Mouse (Mus musculus): ENCODE measurements at regions not wholly inside any gene's neighbourhood (a gene's known extent, or its start where the extent isn't known, plus 50 kb on each side); places are given as distances from the start of the nearest gene placed in this dataset.

GRCm38 (mm10) chr7:82921722-82922121, 54.6 kb downstream of the Mex3b start:
- no peak for DNase-seq (ENCODE audit: low spot score)
- Histone ChIP-seq H3K36me3 (ENCODE audit: control insufficient read depth, insufficient read depth, low read length) (no peaks in the 10 kb centered on the region), H3K9me3 (ENCODE audit: control insufficient read depth, low read length) (no peaks in the 10 kb centered on the region), H3K9ac (ENCODE audit: low read depth, low read length) (no peak overlapping the region), H3K4me2 (replicated peaks; ENCODE audit: low read depth, low read length) (no peak overlapping the region), H3K4me3 (ENCODE audit: low read depth, low read length) (no peak overlapping the region), H3K27ac (ENCODE audit: low read depth, low read length) (no peak overlapping the region), H3K27me3 (ENCODE audit: control insufficient read depth, insufficient read depth, low read length) (no peaks in the 10 kb centered on the region), H3K4me1 (replicated peaks; ENCODE audit: control insufficient read depth, insufficient read depth, low read length) (no peaks in the 10 kb centered on the region)
- no peak for ATAC-seq (ENCODE audit: low FRiP score)
- 72% methylated on average over 5 of the region's 5 CpGs for WGBS

GRCm38 (mm10) chr7:82923220-82924071, 56.3 kb downstream of the Mex3b start:
- WGBS: 70% methylated on average over 11 of the region's 11 CpGs
- Histone ChIP-seq H3K9ac (ENCODE audit: low read depth, low read length) (no peak overlapping the region), H3K27me3 (ENCODE audit: control insufficient read depth, insufficient read depth, low read length) (no peaks in the 10 kb centered on the region), H3K4me2 (replicated peaks; ENCODE audit: low read depth, low read length) (no peak overlapping the region), H3K36me3 (ENCODE audit: control insufficient read depth, insufficient read depth, low read length) (no peaks in the 10 kb centered on the region), H3K27ac (ENCODE audit: low read depth, low read length) (no peak overlapping the region), H3K9me3 (ENCODE audit: control insufficient read depth, low read length) (no peaks in the 10 kb centered on the region), H3K4me1 (replicated peaks; ENCODE audit: control insufficient read depth, insufficient read depth, low read length) (no peaks in the 10 kb centered on the region), H3K4me3 (ENCODE audit: low read depth, low read length) (no peak overlapping the region)
- peak; percentile 49 for DNase-seq (ENCODE audit: low spot score)
- no peak for ATAC-seq (ENCODE audit: low FRiP score)

- ATAC-seq (ENCODE audit: low FRiP score): no peak
- Histone ChIP-seq H3K36me3 (ENCODE audit: control insufficient read depth, insufficient read depth, low read length) (no peaks in the 10 kb centered on the region), H3K27me3 (ENCODE audit: control insufficient read depth, insufficient read depth, low read length) (no peaks in the 10 kb centered on the region), H3K4me2 (replicated peaks; ENCODE audit: low read depth, low read length) (no peak overlapping the region), H3K9me3 (ENCODE audit: control insufficient read depth, low read length) (no peaks in the 10 kb centered on the region), H3K4me1 (replicated peaks; ENCODE audit: control insufficient read depth, insufficient read depth, low read length) (no peaks in the 10 kb centered on the region), H3K4me3 (ENCODE audit: low read depth, low read length) (no peak overlapping the region), H3K27ac (ENCODE audit: low read depth, low read length) (no peak overlapping the region), H3K9ac (ENCODE audit: low read depth, low read length) (no peak overlapping the region)
- DNase-seq (ENCODE audit: low spot score): no peak
- WGBS: 71% methylated on average over 3 of the region's 3 CpGs
Observed at GRCm38 (mm10) chr7:82924092-82924491, 57.0 kb downstream of the Mex3b start.

GRCm38 (mm10) chr7:82938311-82938710, 71.2 kb downstream of the Mex3b start:
- H3K4me1 ChIP-seq (replicated peaks; ENCODE audit: control insufficient read depth, insufficient read depth, low read length): no peaks in the 10 kb centered on the region
- no peaks in the 10 kb centered on the region for H3K27me3 ChIP-seq (ENCODE audit: control insufficient read depth, insufficient read depth, low read length)
- peak; percentile 14 for DNase-seq (ENCODE audit: low spot score)
- H3K4me3 ChIP-seq (ENCODE audit: low read depth, low read length): no peak overlapping the region
- H3K9me3 ChIP-seq (ENCODE audit: control insufficient read depth, low read length): peaks cover 2% of the 10 kb centered on the region; the same call in 1 of the 2 replicates
- no peaks in the 10 kb centered on the region for H3K36me3 ChIP-seq (ENCODE audit: control insufficient read depth, insufficient read depth, low read length)
- H3K4me2 ChIP-seq (replicated peaks; ENCODE audit: low read depth, low read length): no peak overlapping the region
- no peak overlapping the region for H3K9ac ChIP-seq (ENCODE audit: low read depth, low read length)
- no peak overlapping the region for H3K27ac ChIP-seq (ENCODE audit: low read depth, low read length)
- ATAC-seq (ENCODE audit: low FRiP score): no peak
- 21% methylated on average over 3 of the region's 3 CpGs for WGBS

GRCm38 (mm10) chr7:82939536-82939935, 72.4 kb downstream of the Mex3b start:
- Histone ChIP-seq H3K36me3 (ENCODE audit: control insufficient read depth, insufficient read depth, low read length) (no peaks in the 10 kb centered on the region), H3K27ac (ENCODE audit: low read depth, low read length) (no peak overlapping the region), H3K4me3 (ENCODE audit: low read depth, low read length) (no peak overlapping the region), H3K9ac (ENCODE audit: low read depth, low read length) (no peak overlapping the region), H3K4me2 (replicated peaks; ENCODE audit: low read depth, low read length) (no peak overlapping the region), H3K27me3 (ENCODE audit: control insufficient read depth, insufficient read depth, low read length) (no peaks in the 10 kb centered on the region), H3K4me1 (replicated peaks; ENCODE audit: control insufficient read depth, insufficient read depth, low read length) (no peaks in the 10 kb centered on the region), H3K9me3 (ENCODE audit: control insufficient read depth, low read length) (peaks cover 2% of the 10 kb centered on the region; the same call in 1 of the 2 replicates)
- WGBS: 85% methylated on average over 11 of the region's 11 CpGs
- no peak for ATAC-seq (ENCODE audit: low FRiP score)
- DNase-seq (ENCODE audit: low spot score): no peak

- Histone ChIP-seq H3K9ac (ENCODE audit: low read depth, low read length) (no peak overlapping the region), H3K4me1 (replicated peaks; ENCODE audit: control insufficient read depth, insufficient read depth, low read length) (no peaks in the 10 kb centered on the region), H3K36me3 (ENCODE audit: control insufficient read depth, insufficient read depth, low read length) (no peaks in the 10 kb centered on the region), H3K4me3 (ENCODE audit: low read depth, low read length) (no peak overlapping the region), H3K27me3 (ENCODE audit: control insufficient read depth, insufficient read depth, low read length) (no peaks in the 10 kb centered on the region), H3K9me3 (ENCODE audit: control insufficient read depth, low read length) (peaks cover 2% of the 10 kb centered on the region; the same call in 1 of the 2 replicates), H3K27ac (ENCODE audit: low read depth, low read length) (no peak overlapping the region), H3K4me2 (replicated peaks; ENCODE audit: low read depth, low read length) (no peak overlapping the region)
- 90% methylated on average over 9 of the region's 9 CpGs for WGBS
- DNase-seq (ENCODE audit: low spot score): no peak
- no peak for ATAC-seq (ENCODE audit: low FRiP score)
Observed at GRCm38 (mm10) chr7:82943376-82943775, 76.2 kb downstream of the Mex3b start.

GRCm38 (mm10) chr7:82943797-82944196, 76.7 kb downstream of the Mex3b start:
- Histone ChIP-seq H3K4me2 (replicated peaks; ENCODE audit: low read depth, low read length) (no peak overlapping the region), H3K9ac (ENCODE audit: low read depth, low read length) (no peak overlapping the region), H3K27ac (ENCODE audit: low read depth, low read length) (no peak overlapping the region), H3K27me3 (ENCODE audit: control insufficient read depth, insufficient read depth, low read length) (no peaks in the 10 kb centered on the region), H3K4me3 (ENCODE audit: low read depth, low read length) (no peak overlapping the region), H3K9me3 (ENCODE audit: control insufficient read depth, low read length) (peaks cover 2% of the 10 kb centered on the region; the same call in 1 of the 2 replicates), H3K36me3 (ENCODE audit: control insufficient read depth, insufficient read depth, low read length) (no peaks in the 10 kb centered on the region), H3K4me1 (replicated peaks; ENCODE audit: control insufficient read depth, insufficient read depth, low read length) (no peaks in the 10 kb centered on the region)
- no peak for DNase-seq (ENCODE audit: low spot score)
- 94% methylated on average over 1 of the region's 1 CpGs for WGBS
- no peak for ATAC-seq (ENCODE audit: low FRiP score)

GRCm38 (mm10) chr7:82949372-82949771, 82.2 kb downstream of the Mex3b start:
- no peak overlapping the region for H3K9ac ChIP-seq (ENCODE audit: low read depth, low read length)
- H3K27me3 ChIP-seq (ENCODE audit: control insufficient read depth, insufficient read depth, low read length): no peaks in the 10 kb centered on the region
- WGBS: 86% methylated on average over 6 of the region's 6 CpGs
- DNase-seq (ENCODE audit: low spot score) (no peak), ATAC-seq (ENCODE audit: low FRiP score) (no peak)
- H3K4me3 ChIP-seq (ENCODE audit: low read depth, low read length): no peak overlapping the region
- H3K36me3 ChIP-seq (ENCODE audit: control insufficient read depth, insufficient read depth, low read length): no peaks in the 10 kb centered on the region
- no peaks in the 10 kb centered on the region for H3K9me3 ChIP-seq (ENCODE audit: control insufficient read depth, low read length)
- no peak overlapping the region for H3K4me2 ChIP-seq (replicated peaks; ENCODE audit: low read depth, low read length)
- H3K4me1 ChIP-seq (replicated peaks; ENCODE audit: control insufficient read depth, insufficient read depth, low read length): no peaks in the 10 kb centered on the region
- H3K27ac ChIP-seq (ENCODE audit: low read depth, low read length): no peak overlapping the region
